Mouse (Mus musculus) forebrain, postnatal 0 days (tissue): ENCODE results near the gene Cyb561d1. TPM values are rescaled to one million over a fixed set of nuclear protein-coding genes. Genes with fewer than 3 reads are reported as not detected.

ENCODE experiments used
- ATAC-seq: fragments of 200-750 bp; cut with Nextera tagmentation; 2 replicates; pipeline ENCODE4 v1.8.0; 2017; ENCODE audit warnings: mild to moderate bottlenecking, moderate library complexity
- DNase-seq: peaks from one replicate; pipeline ENCODE4 v3.0.0-alpha.2; 2015
- H3K27ac ChIP-seq: fragments of 300-500 bp; sonication (generic); 2 replicates; pipeline ENCODE4 v1.5.1; 2014; ENCODE audit warnings: low read depth, mild to moderate bottlenecking, antibody characterized with exemption, low read length, moderate library complexity, mixed read lengths
- H3K27me3 ChIP-seq: fragments of 300-500 bp; sonication (generic); 2 replicates; pipeline ENCODE4 v1.6.1; 2014; ENCODE audit warnings: mild to moderate bottlenecking, low read length, mixed read lengths; ENCODE audit not compliant: insufficient read depth
- H3K36me3 ChIP-seq: fragments of 300-500 bp; sonication (generic); 2 replicates; pipeline ENCODE4 v1.6.1; 2014; ENCODE audit warnings: mild to moderate bottlenecking, moderate library complexity; ENCODE audit not compliant: insufficient read depth
- H3K4me1 ChIP-seq: fragments of 300-500 bp; sonication (generic); 2 replicates; pipeline ENCODE4 v1.6.1; 2014; ENCODE audit warnings: antibody characterized with exemption; ENCODE audit not compliant: insufficient read depth
- H3K4me2 ChIP-seq: fragments of 300-500 bp; sonication (generic); 2 replicates; pipeline ENCODE4 v1.6.1; 2014; ENCODE audit warnings: low read depth, mild to moderate bottlenecking, moderate library complexity
- H3K4me3 ChIP-seq: fragments of 300-500 bp; sonication (generic); 2 replicates; pipeline ENCODE4 v1.5.1; 2014; ENCODE audit warnings: low read depth, low read length, mixed read lengths
- H3K9ac ChIP-seq: fragments of 300-500 bp; sonication (generic); 2 replicates; pipeline ENCODE4 v1.6.1; 2014; ENCODE audit warnings: mild to moderate bottlenecking
- H3K9me3 ChIP-seq: fragments of 300-500 bp; sonication (generic); 2 replicates; pipeline ENCODE4 v1.6.1; 2016; ENCODE audit warnings: low read length
- CTCF ChIP-seq: sonication (generic); IDR thresholded peaks from 2 replicates; pipeline ENCODE4 v1.5.1; 2016; ENCODE audit warnings: antibody characterized with exemption, control low read depth, low read depth
- WGBS: fragments of 180-500 bp; shearing (Covaris S2); extraction: QIAGEN DNeasy Blood & Tissue Kit; methylation state at CpG from one replicate; pipeline ENCODE4 v1.1.7; 2014; 5-methylcytosine and 5-hydroxymethylcytosine counted together
- polyA plus RNA-seq: library from polyadenylated mRNA; unstranded; fragments of >200 nt; fragmentation: Nextera tagmentation; extraction: Ambion mirVana; gene quantifications from 2 replicates; pipeline ENCODE4 v1.2.1, GENCODE M21; 2015
- total RNA-seq: library from RNA; depleted of rRNA; stranded (reverse); fragments of >200 nt; gene quantifications from 2 replicates; pipeline ENCODE4 v1.2.3, GENCODE M21; 2014

The Cyb561d1 gene
- total and polyA plus RNA-seq, 2 experiments from 2014 or later, result 4.5 to 5.4 TPM

- no peaks in the 10 kb centered on the region for H3K9me3 ChIP-seq
- H3K4me1 ChIP-seq, result peaks cover 11% of the 10 kb centered on the region; the same call in 1 of the 2 replicates
- no peak overlapping the region for H3K9ac ChIP-seq
- DNase-seq (no peak), ATAC-seq (no peak)
- no peak overlapping the region for H3K4me2 ChIP-seq
- H3K27me3 ChIP-seq, result no peaks in the 10 kb centered on the region
- 81% methylated on average over 4 of the region's 4 CpGs for WGBS
- no peak for TF ChIP-seq CTCF
- H3K36me3 ChIP-seq, result peaks cover 22% of the 10 kb centered on the region
- no peak overlapping the region for H3K27ac ChIP-seq
- no peak overlapping the region for H3K4me3 ChIP-seq
These were observed 7.3 kb downstream of the Cyb561d1 start for GRCm38 (mm10) chr3:108193686-108194085.

- ATAC-seq, result no peak
- Histone ChIP-seq H3K36me3 (peaks cover 15% of the 10 kb centered on the region), H3K27me3 (no peaks in the 10 kb centered on the region), H3K4me2 (no peak overlapping the region), H3K27ac (no peak overlapping the region), H3K9me3 (no peaks in the 10 kb centered on the region), H3K4me1 (peaks cover 15% of the 10 kb centered on the region), H3K9ac (no peak overlapping the region), H3K4me3 (no peak overlapping the region)
- 62% methylated on average over 5 of the region's 5 CpGs for WGBS
- no peak for TF ChIP-seq CTCF
- DNase-seq, result no peak
These were observed 11.1 kb downstream of the Cyb561d1 start for GRCm38 (mm10) chr3:108189897-108190296.

- Histone ChIP-seq H3K9me3 (no peaks in the 10 kb centered on the region), H3K27me3 (no peaks in the 10 kb centered on the region), H3K4me2 (no peak overlapping the region), H3K9ac (no peak overlapping the region), H3K4me1 (peaks cover 15% of the 10 kb centered on the region), H3K36me3 (peaks cover 15% of the 10 kb centered on the region), H3K4me3 (no peak overlapping the region), H3K27ac (no peak overlapping the region)
- DNase-seq (no peak), ATAC-seq (no peak)
- WGBS, result 80% methylated on average over 9 of the region's 9 CpGs
- TF ChIP-seq CTCF, result no peak
These were observed 12.1 kb downstream of the Cyb561d1 start for GRCm38 (mm10) chr3:108188716-108189490.

- Histone ChIP-seq H3K4me2 (peak overlapping the region; percentile 85), H3K9ac (peak overlapping the region; percentile 75; the same call in 1 of the 2 replicates), H3K4me3 (peak overlapping the region; percentile 76), H3K4me1 (peaks cover 15% of the 10 kb centered on the region), H3K27me3 (no peaks in the 10 kb centered on the region), H3K27ac (no peak overlapping the region), H3K9me3 (no peaks in the 10 kb centered on the region), H3K36me3 (peaks cover 9% of the 10 kb centered on the region)
- WGBS, result 66% methylated on average over 20 of the region's 20 CpGs
- no peak for TF ChIP-seq CTCF
- DNase-seq (no peak), ATAC-seq (no peak; the same call in 1 of the 2 replicates)
These were observed 13.8 kb downstream of the Cyb561d1 start for GRCm38 (mm10) chr3:108187111-108187795.

- peak within 1 kb of the TSS; percentile 75 for H3K9ac ChIP-seq
- H3K4me3 ChIP-seq, result peak within 1 kb of the TSS; percentile 76
- no peak for TF ChIP-seq CTCF
- H3K4me1 ChIP-seq, result peaks cover 15% of the 10 kb centered on the region
- DNase-seq (peak; percentile 62), ATAC-seq (peak; percentile 73)
- 1% methylated on average over 65 of the region's 100 CpGs for WGBS
- no peaks in the 10 kb centered on the region for H3K27me3 ChIP-seq
- no peaks in the 10 kb centered on the region for H3K9me3 ChIP-seq
- peak within 1 kb of the TSS; percentile 85 for H3K4me2 ChIP-seq
- H3K36me3 ChIP-seq, result peaks cover 9% of the 10 kb centered on the region
- peak within 1 kb of the TSS; percentile 54 for H3K27ac ChIP-seq
These were observed 14.6 kb downstream of the Cyb561d1 start, which contains the start of gene Amigo1 for GRCm38 (mm10) chr3:108186098-108187047. Gene Amigo1, plus strand, starts transcription at chr3:108186335.

- ATAC-seq (peak; percentile 40; the same call in 1 of the 2 replicates), DNase-seq (no peak)
- 4% methylated on average over 16 of the region's 16 CpGs for WGBS
- Histone ChIP-seq H3K9me3 (no peaks in the 10 kb centered on the region), H3K4me2 (peak overlapping the region; percentile 85), H3K4me3 (peak overlapping the region; percentile 76), H3K36me3 (peaks cover 6% of the 10 kb centered on the region), H3K27me3 (no peaks in the 10 kb centered on the region), H3K27ac (no peak overlapping the region; the same call in 1 of the 2 replicates), H3K9ac (peak overlapping the region; percentile 75), H3K4me1 (peaks cover 15% of the 10 kb centered on the region)
- no peak for TF ChIP-seq CTCF
These were observed 15.4 kb downstream of the Cyb561d1 start for GRCm38 (mm10) chr3:108185460-108186097.
